Mouse (Mus musculus) lung, postnatal 0 days (tissue): ENCODE data around the gene N4bp1.

Experiments
- CTCF ChIP-seq: IDR thresholded peaks from 2 replicates; pipeline ENCODE4 v1.5.1; 2016; ENCODE audit warnings: antibody characterized with exemption, mild to moderate bottlenecking
- EP300 ChIP-seq: IDR thresholded peaks from 2 replicates; pipeline ENCODE4 v1.6.1; 2016; ENCODE audit warnings: antibody characterized with exemption, mild to moderate bottlenecking, control low read depth

GRCm38 (mm10) chr8:86895390-86895789 is 10.3 kb upstream of the N4bp1 start:
- TF ChIP-seq CTCF (no peak), EP300 (no peak)
